Mouse (Mus musculus) testis, adult 2 months (tissue): Measurements from ENCODE around the gene Mgea5.

Experiments used
- CTCF ChIP-seq: fragments of 200-500 bp; IDR thresholded peaks from 2 replicates; pipeline ENCODE4 v1.5.1; 2012; ENCODE audit warnings: low read depth, mild to moderate bottlenecking, inconsistent platforms, low read length, moderate library complexity; ENCODE audit not compliant: control insufficient read depth, insufficient read depth, insufficient replicate concordance
- POLR2A ChIP-seq: fragments of 200-500 bp; IDR thresholded peaks from 2 replicates; pipeline ENCODE4 v1.6.1; 2012; ENCODE audit warnings: low read depth, mild to moderate bottlenecking, inconsistent platforms, low read length, moderate library complexity; ENCODE audit not compliant: control insufficient read depth

GRCm38 (mm10) chr19:45717493-45718220, 66.0 kb downstream of the Mgea5 start:
- TF ChIP-seq CTCF (no peak), POLR2A (no peak)
